Mouse (Mus musculus): ENCODE data around the gene Mbl2.

GRCm38 (mm10) chr19:30194999-30195398 lies 37.7 kb upstream of the Mbl2 start:
- TF ChIP-seq FLI1 (IDR thresholded peaks at IDR 0.05; ENCODE audit: low read length), result no peak
- no peak for TF ChIP-seq GATA1 (IDR thresholded peaks at IDR 0.05; ENCODE audit: borderline replicate concordance, low read length)
